Mouse (Mus musculus) embryonic fibroblast, embryonic 13.5 days (primary cell): Measurements from ENCODE around the gene Fabp1. TPM values are rescaled to one million over a fixed set of nuclear protein-coding genes. Genes with fewer than 3 reads are reported as not detected.

Source experiments
- H3K27ac ChIP-seq: 2 replicates; pipeline ENCODE4 v1.5.1; 2012; ENCODE audit warnings: low read length, control low read depth, inconsistent platforms; ENCODE audit not compliant: insufficient read depth
- H3K4me1 ChIP-seq: 2 replicates; pipeline ENCODE4 v1.6.1; 2011; ENCODE audit warnings: low read length; ENCODE audit not compliant: control insufficient read depth, insufficient read depth
- H3K4me3 ChIP-seq: 2 replicates; pipeline ENCODE4 v1.5.1; 2011; ENCODE audit warnings: mild to moderate bottlenecking, control low read depth, low read length; ENCODE audit not compliant: insufficient read depth
- CTCF ChIP-seq: IDR thresholded peaks from 2 replicates; pipeline ENCODE4 v1.5.1; 2011; ENCODE audit warnings: mild to moderate bottlenecking, control low read depth, low read length, moderate library complexity, borderline replicate concordance; ENCODE audit not compliant: insufficient read depth
- POLR2A ChIP-seq: IDR thresholded peaks from 2 replicates; pipeline ENCODE4 v1.6.1; 2011; ENCODE audit warnings: low read depth, mild to moderate bottlenecking, control low read depth, low read length, moderate library complexity
- polyA plus RNA-seq: library from polyadenylated mRNA; stranded (reverse); fragments of >200 nt; gene quantifications from 2 replicates; pipeline ENCODE4 v1.2.4, GENCODE M21; 2011; ENCODE audit warnings: low read depth; ENCODE audit not compliant: missing spikeins, insufficient read length

The Fabp1 gene
- not detected in 2 replicates for polyA plus RNA-seq

GRCm38 (mm10) chr6:71199612-71200011 lies at the start of gene Fabp1:
Gene Fabp1, plus strand, starts transcription at chr6:71199827.
- Histone ChIP-seq H3K4me3 (no peak within 1 kb of the TSS), H3K27ac (no peak within 1 kb of the TSS), H3K4me1 (no peaks in the 10 kb centered on the region)
- no peak for TF ChIP-seq CTCF
- TF ChIP-seq POLR2A = no peak

DNA sequence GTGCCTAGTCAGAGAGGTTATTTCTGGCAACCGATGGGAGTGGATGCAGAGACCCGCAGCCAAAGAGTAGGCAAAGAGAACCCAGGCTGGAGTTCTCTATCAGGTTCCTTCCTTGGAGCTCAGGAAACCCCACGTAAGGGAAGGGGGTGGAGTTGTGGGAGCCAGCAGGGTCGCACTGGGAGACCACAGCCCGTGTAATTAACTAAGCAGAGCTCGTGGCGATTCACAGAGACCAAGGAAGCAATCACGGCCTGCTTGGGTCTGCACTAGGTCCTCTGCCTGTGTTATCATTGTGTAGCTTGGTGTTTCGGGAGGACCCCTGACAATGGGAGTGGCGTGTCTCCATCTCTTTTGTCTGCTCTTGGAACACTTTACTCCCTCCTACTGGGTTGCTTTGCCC lies 48.5 kb upstream of the Fabp1 start:
- H3K4me1 ChIP-seq = no peaks in the 10 kb centered on the region
- no peak overlapping the region for H3K27ac ChIP-seq
- TF ChIP-seq POLR2A = no peak
- no peak for TF ChIP-seq CTCF
- H3K4me3 ChIP-seq = no peak overlapping the region

- TF ChIP-seq POLR2A (no peak), CTCF (no peak)
- no peak overlapping the region for H3K27ac ChIP-seq
- H3K4me3 ChIP-seq = no peak overlapping the region
- no peaks in the 10 kb centered on the region for H3K4me1 ChIP-seq
Measured at GRCm38 (mm10) chr6:71153486-71153885, 46.1 kb upstream of the Fabp1 start.

DNA sequence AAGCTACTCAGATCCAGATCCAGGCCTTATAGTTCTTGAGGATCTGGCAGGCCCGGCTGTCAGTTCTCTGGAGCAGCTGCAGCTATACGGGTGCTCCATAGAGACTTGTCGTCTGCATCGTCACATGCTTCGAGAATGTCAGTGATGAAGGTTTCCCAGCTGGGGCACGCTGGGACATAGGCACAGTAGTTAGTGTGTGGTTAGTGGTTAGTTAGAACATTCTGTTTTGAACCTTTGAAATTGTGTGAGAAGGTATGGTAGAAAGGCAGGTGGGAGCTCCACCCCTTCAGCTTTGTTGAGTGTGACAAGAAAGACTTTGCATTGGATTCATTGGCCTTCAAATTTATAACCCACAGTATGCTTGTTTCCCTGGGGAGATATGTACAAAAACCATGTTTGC lies 44.8 kb upstream of the Fabp1 start:
- Histone ChIP-seq H3K4me1 (no peaks in the 10 kb centered on the region), H3K27ac (no peak overlapping the region), H3K4me3 (no peak overlapping the region)
- TF ChIP-seq CTCF = no peak

GRCm38 (mm10) chr6:71156674-71157326 lies 42.8 kb upstream of the Fabp1 start:
- Histone ChIP-seq H3K4me3 (no peak overlapping the region), H3K4me1 (no peaks in the 10 kb centered on the region), H3K27ac (no peak overlapping the region)
- TF ChIP-seq CTCF (no peak), POLR2A (no peak)

DNA sequence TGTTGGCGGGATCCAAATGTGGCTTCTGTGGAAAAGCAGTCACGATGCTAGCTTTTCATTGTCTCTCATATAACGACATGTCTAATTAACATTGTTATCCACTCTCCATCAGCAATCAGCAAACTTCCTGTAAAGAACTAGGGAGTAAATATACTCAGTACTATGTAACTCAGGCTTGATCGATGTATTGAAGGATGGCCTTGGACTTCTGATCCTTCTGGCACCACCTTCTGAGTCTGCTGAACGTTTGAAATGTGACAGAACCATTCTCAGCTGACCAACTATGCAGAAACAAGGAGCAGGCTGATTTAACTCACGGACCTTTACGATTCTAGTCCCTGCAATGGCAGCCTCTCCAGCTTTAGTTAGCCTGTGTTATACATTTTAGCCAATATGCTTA lies 38.3 kb upstream of the Fabp1 start:
- H3K4me3 ChIP-seq = no peak overlapping the region
- no peak overlapping the region for H3K27ac ChIP-seq
- TF ChIP-seq CTCF = no peak
- no peak for TF ChIP-seq POLR2A
- H3K4me1 ChIP-seq = no peaks in the 10 kb centered on the region

GRCm38 (mm10) chr6:71162269-71162668 lies 37.4 kb upstream of the Fabp1 start:
- Histone ChIP-seq H3K4me1 (0 out of 2 replicates have a peak, but pooled peaks cover 2% of the 10 kb centered on the region), H3K27ac (no peak overlapping the region), H3K4me3 (no peak overlapping the region)
- TF ChIP-seq CTCF = no peak
- TF ChIP-seq POLR2A = no peak

GRCm38 (mm10) chr6:71164394-71164793 lies 35.2 kb upstream of the Fabp1 start:
- Histone ChIP-seq H3K4me3 (no peak overlapping the region), H3K27ac (no peak overlapping the region), H3K4me1 (0 out of 2 replicates have a peak, but pooled peaks cover 2% of the 10 kb centered on the region)
- TF ChIP-seq CTCF (no peak), POLR2A (no peak)

DNA sequence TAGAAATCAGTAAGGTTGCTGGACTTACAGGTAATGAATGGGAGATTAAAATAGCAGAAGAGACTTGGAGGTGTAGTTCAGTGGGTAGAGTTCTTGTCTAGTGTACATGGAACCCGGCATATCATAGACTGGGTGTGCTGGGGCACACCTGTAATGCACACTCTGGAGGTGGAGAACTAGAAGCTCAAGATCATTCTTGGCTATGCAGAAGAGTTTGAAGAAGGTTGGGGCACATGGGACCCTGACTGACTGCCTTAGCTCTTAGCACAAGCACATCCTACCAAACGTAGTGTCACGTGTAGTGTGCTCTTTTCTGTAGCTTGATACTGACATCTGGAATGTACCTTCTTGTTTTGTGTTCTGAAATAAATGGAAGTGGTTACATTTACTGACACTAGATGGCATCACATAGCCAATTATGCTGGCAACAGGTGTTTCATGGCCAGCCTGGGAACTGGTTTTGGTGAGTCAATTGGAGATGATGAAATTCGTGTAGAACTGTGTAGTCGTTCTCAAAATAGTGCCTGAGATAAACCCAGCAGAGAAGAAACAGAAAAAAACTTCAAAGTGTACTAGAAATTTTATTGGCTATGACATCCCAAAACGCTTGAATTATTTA lies 33.0 kb upstream of the Fabp1 start:
- TF ChIP-seq CTCF (no peak), POLR2A (no peak)
- H3K27ac ChIP-seq = no peak overlapping the region
- H3K4me3 ChIP-seq = no peak overlapping the region
- H3K4me1 ChIP-seq = 0 out of 2 replicates have a peak, but pooled peaks cover 2% of the 10 kb centered on the region

- TF ChIP-seq CTCF = no peak
- TF ChIP-seq POLR2A = no peak
- H3K4me1 ChIP-seq = no peaks in the 10 kb centered on the region
- H3K27ac ChIP-seq = no peak overlapping the region
- no peak overlapping the region for H3K4me3 ChIP-seq
Measured at GRCm38 (mm10) chr6:71172812-71173580, 26.6 kb upstream of the Fabp1 start.
